Mouse (Mus musculus) heart, postnatal 0 days (tissue): ENCODE results near the gene Nenf. TPM values are rescaled to one million over a fixed set of nuclear protein-coding genes. Genes with fewer than 3 reads are reported as not detected.
A peak's percentile ranks its signal among the peaks of the same experiment; 100 is the strongest.

Experiments
- ATAC-seq: fragments of 200-750 bp; cut with Nextera tagmentation; 2 replicates; pipeline ENCODE4 v1.8.0; 2017; ENCODE audit warnings: low read depth, moderate number of reproducible peaks, moderate library complexity; ENCODE audit not compliant: insufficient read depth
- DNase-seq: peaks from one replicate; pipeline ENCODE4 v3.0.0-alpha.2; 2016; ENCODE audit warnings: low spot score
- H3K27ac ChIP-seq: fragments of 300-500 bp; sonication (generic); 2 replicates; pipeline ENCODE4 v1.5.1; 2014; ENCODE audit warnings: low read depth, mild to moderate bottlenecking
- H3K27me3 ChIP-seq: fragments of 300-500 bp; sonication (generic); 2 replicates; pipeline ENCODE4 v1.6.1; 2014; ENCODE audit warnings: low read length, mixed read lengths; ENCODE audit not compliant: control insufficient read depth, insufficient read depth
- H3K36me3 ChIP-seq: fragments of 300-500 bp; sonication (generic); replicated peaks from 2 replicates; pipeline ENCODE4 v1.6.1; 2014; ENCODE audit warnings: low read length, mixed read lengths; ENCODE audit not compliant: control insufficient read depth, insufficient read depth
- H3K4me1 ChIP-seq: fragments of 300-500 bp; sonication (generic); 2 replicates; pipeline ENCODE4 v1.6.1; 2014; ENCODE audit warnings: antibody characterized with exemption; ENCODE audit not compliant: control insufficient read depth, insufficient read depth
- H3K4me2 ChIP-seq: fragments of 300-500 bp; sonication (generic); 2 replicates; pipeline ENCODE4 v1.6.1; 2014; ENCODE audit warnings: low read depth, mild to moderate bottlenecking, low read length, moderate library complexity
- H3K4me3 ChIP-seq: fragments of 300-500 bp; sonication (generic); 2 replicates; pipeline ENCODE4 v1.5.1; 2014; ENCODE audit warnings: low read depth, low read length
- H3K9ac ChIP-seq: fragments of 300-500 bp; sonication (generic); replicated peaks from 2 replicates; pipeline ENCODE4 v1.6.1; 2014; ENCODE audit warnings: low read depth, low read length, mixed read lengths
- H3K9me3 ChIP-seq: fragments of 300-500 bp; sonication (generic); replicated peaks from 2 replicates; pipeline ENCODE4 v1.6.1; 2016; ENCODE audit warnings: low read length; ENCODE audit not compliant: control insufficient read depth
- CTCF ChIP-seq: IDR thresholded peaks from 2 replicates; pipeline ENCODE4 v1.5.1; 2016; ENCODE audit warnings: antibody characterized with exemption, control low read depth, low read depth
- EP300 ChIP-seq: IDR thresholded peaks from 2 replicates; pipeline ENCODE4 v1.6.1; 2016; ENCODE audit warnings: antibody characterized with exemption, low read depth
- WGBS: fragments of 180-500 bp; shearing (Covaris S2); extraction: QIAGEN DNeasy Blood & Tissue Kit; methylation state at CpG from one replicate; pipeline ENCODE4 v1.1.7; 2014; 5-methylcytosine and 5-hydroxymethylcytosine counted together
- polyA plus RNA-seq: library from polyadenylated mRNA; unstranded; fragments of >200 nt; fragmentation: Nextera tagmentation; extraction: Ambion mirVana; gene quantifications from 2 replicates; pipeline ENCODE4 v1.2.1, GENCODE M21; 2015
- total RNA-seq: library from RNA; depleted of rRNA; stranded (reverse); fragments of >200 nt; gene quantifications from 2 replicates; pipeline ENCODE4 v1.2.3, GENCODE M21; 2014; ENCODE audit warnings: low replicate concordance; rRNA removed

The Nenf gene
- total and polyA plus RNA-seq, 2 experiments from 2014 or later = 166 to 250 TPM

DNA sequence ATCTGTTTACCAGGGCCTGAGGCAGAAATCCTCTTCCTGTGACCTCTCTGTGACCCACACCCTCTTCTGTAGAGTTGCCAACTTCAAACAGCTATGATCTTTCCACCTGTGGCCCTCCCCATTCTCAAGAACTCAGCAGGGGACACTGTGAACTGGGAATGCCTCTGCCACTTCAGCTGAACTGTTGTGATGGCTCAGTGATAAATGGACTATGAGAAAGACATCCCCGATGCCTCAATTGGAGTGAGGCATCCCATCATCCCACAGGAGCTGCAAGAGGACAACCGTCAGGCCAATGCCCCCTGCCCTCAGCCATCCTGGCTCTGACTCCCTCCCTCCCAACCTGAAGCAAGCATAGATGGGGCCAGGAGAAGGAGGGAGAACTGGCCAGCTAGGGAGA, 60.0 kb downstream of the Nenf start:
- H3K9ac ChIP-seq = no peak overlapping the region
- TF ChIP-seq CTCF (no peak), EP300 (no peak)
- H3K27ac ChIP-seq = no peak overlapping the region
- ATAC-seq (no peak), DNase-seq (no peak)
- H3K9me3 ChIP-seq = no peaks in the 10 kb centered on the region
- 50% methylated on average over 2 of the region's 2 CpGs for WGBS
- H3K4me2 ChIP-seq = no peak overlapping the region
- no peak overlapping the region for H3K4me3 ChIP-seq
- H3K4me1 ChIP-seq = peaks cover 12% of the 10 kb centered on the region
- no peaks in the 10 kb centered on the region for H3K27me3 ChIP-seq
- no peaks in the 10 kb centered on the region for H3K36me3 ChIP-seq

DNA sequence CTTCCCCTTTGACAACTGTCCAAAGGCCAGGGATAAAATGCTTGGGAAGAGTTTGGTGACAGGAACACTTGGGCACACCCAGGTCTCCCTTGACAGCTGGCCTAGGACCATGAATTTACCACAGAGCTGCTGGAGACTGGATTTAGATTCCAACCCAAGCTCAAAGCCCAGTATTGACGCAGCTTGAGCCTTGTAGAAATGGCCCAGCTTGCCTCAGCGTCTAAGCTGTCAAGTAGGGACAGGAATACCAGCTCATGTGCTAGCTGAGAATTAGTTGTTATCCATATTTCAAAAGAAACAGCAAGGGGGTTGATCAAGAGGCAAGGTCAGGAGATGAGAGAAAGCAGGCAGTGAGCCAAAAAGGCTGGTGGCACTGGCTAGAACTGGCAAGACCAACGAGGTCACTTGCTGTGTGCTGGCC, 60.6 kb downstream of the Nenf start:
- Histone ChIP-seq H3K27me3 (no peaks in the 10 kb centered on the region), H3K4me2 (no peak overlapping the region), H3K27ac (no peak overlapping the region; the same call in 1 of the 2 replicates), H3K36me3 (no peaks in the 10 kb centered on the region), H3K4me3 (no peak overlapping the region), H3K4me1 (peaks cover 12% of the 10 kb centered on the region), H3K9ac (no peak overlapping the region), H3K9me3 (no peaks in the 10 kb centered on the region)
- TF ChIP-seq EP300 (no peak), CTCF (no peak)
- DNase-seq (peak; percentile 50), ATAC-seq (peak; percentile 29)
- 26% methylated on average over 3 of the region's 3 CpGs for WGBS

Other genes with a start within 250 kb of the Nenf start
- not detected in 2 replicates for gene Batf3, start 220.3 kb downstream of the Nenf start, total RNA-seq
- 1.2 and 1.3 TPM in 2 replicates for gene Batf3, start 220.3 kb downstream of the Nenf start, polyA plus RNA-seq
- not detected in 2 replicates for gene Fam71a, start 153.4 kb downstream of the Nenf start, total RNA-seq
- gene Fam71a, start 153.4 kb downstream of the Nenf start, polyA plus RNA-seq = not detected in 2 replicates
- 44.1 and 54.0 TPM in 2 replicates for gene Atf3, start 100.2 kb downstream of the Nenf start, total RNA-seq
- gene Atf3, start 100.2 kb downstream of the Nenf start, polyA plus RNA-seq = 5.5 and 13.9 TPM in 2 replicates
- gene Tmem206, start 7.7 kb upstream of the Nenf start, total RNA-seq = 5.3 and 11.4 TPM in 2 replicates
- 10.4 and 10.9 TPM in 2 replicates for gene Tmem206, start 7.7 kb upstream of the Nenf start, polyA plus RNA-seq
- gene Ppp2r5a, start 85.1 kb upstream of the Nenf start, total RNA-seq = 109 and 125 TPM in 2 replicates
- 29.8 and 31.4 TPM in 2 replicates for gene Ppp2r5a, start 85.1 kb upstream of the Nenf start, polyA plus RNA-seq